Mouse (Mus musculus): ENCODE data around the gene H2afy. TPM values are rescaled to one million over a fixed set of nuclear protein-coding genes. Genes with fewer than 3 reads are reported as not detected.

H2afy gene
- polyA plus RNA-seq, 1 experiment from 2014 or later = 76.3 TPM

DNA sequence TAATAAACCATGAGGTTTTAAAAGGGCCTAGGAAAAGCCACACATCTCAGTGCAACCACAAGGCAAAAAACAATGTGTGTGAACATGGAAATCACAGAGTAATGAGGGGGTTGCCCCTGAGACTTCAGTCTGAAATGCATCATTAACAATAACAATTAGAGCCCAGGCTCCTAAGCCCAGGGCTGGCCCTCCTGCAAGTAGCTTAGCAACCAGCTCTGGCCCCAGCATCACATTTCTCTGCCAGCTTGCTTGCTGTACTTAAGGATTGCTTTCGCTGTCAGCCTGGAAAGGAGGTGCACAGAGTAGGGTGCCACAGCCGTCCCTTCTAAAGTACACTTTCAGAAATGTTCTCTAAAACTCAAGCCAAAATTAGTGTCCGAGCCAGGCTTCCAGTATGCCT is 42.5 kb downstream of the H2afy start:
- Histone ChIP-seq H3K4me3 (ENCODE audit: low read depth, low read length) (no peak overlapping the region), H3K4me2 (ENCODE audit: low read depth, low read length) (no peak overlapping the region), H3K36me3 (ENCODE audit: control insufficient read depth, insufficient read depth) (0 out of 2 replicates have a peak, but pooled peaks cover 4% of the 10 kb centered on the region), H3K9ac (ENCODE audit: low read depth, low read length) (no peak overlapping the region), H3K27me3 (ENCODE audit: control insufficient read depth, insufficient read depth, low read depth, low read length) (no peaks in the 10 kb centered on the region), H3K4me1 (ENCODE audit: control insufficient read depth, low read depth, low read length) (no peaks in the 10 kb centered on the region), H3K27ac (ENCODE audit: low read length) (no peak overlapping the region), H3K9me3 (replicated peaks; ENCODE audit: control insufficient read depth, low read length) (no peaks in the 10 kb centered on the region)
- WGBS (ENCODE audit: insufficient replicate concordance) = 81% methylated on average over 3 of the region's 3 CpGs
- ATAC-seq (ENCODE audit: low read depth) = no peak

DNA sequence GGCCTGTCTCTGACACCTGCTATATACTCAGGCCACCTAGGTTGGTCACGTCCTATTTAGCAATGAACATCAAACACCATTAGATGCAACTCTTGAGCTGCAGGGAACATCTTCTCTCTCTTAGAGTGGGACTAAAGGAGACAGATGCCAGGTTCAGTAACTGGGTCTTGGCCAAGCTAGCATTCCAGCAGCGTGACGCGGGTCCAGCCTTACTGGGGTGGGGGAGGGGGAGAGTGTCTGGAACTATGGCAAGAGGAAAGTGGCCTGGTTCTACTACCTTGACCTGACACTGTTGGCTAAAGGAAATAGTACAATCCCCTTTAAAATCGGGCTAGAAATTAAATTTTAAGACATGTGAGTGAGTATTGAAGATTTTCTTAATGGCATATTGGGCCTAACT is 43.6 kb downstream of the H2afy start:
- no peak overlapping the region for H3K4me2 ChIP-seq (ENCODE audit: low read depth, low read length)
- H3K36me3 ChIP-seq (ENCODE audit: control insufficient read depth, insufficient read depth) = peaks cover 8% of the 10 kb centered on the region
- H3K27ac ChIP-seq (ENCODE audit: low read length) = no peak overlapping the region
- H3K4me3 ChIP-seq (ENCODE audit: low read depth, low read length) = no peak overlapping the region
- H3K27me3 ChIP-seq (ENCODE audit: control insufficient read depth, insufficient read depth, low read depth, low read length) = no peaks in the 10 kb centered on the region
- WGBS (ENCODE audit: insufficient replicate concordance) = 77% methylated on average over 5 of the region's 5 CpGs
- H3K4me1 ChIP-seq (ENCODE audit: control insufficient read depth, low read depth, low read length) = no peaks in the 10 kb centered on the region
- no peak overlapping the region for H3K9ac ChIP-seq (ENCODE audit: low read depth, low read length)
- ATAC-seq (ENCODE audit: low read depth) = no peak
- no peaks in the 10 kb centered on the region for H3K9me3 ChIP-seq (replicated peaks; ENCODE audit: control insufficient read depth, low read length)

DNA sequence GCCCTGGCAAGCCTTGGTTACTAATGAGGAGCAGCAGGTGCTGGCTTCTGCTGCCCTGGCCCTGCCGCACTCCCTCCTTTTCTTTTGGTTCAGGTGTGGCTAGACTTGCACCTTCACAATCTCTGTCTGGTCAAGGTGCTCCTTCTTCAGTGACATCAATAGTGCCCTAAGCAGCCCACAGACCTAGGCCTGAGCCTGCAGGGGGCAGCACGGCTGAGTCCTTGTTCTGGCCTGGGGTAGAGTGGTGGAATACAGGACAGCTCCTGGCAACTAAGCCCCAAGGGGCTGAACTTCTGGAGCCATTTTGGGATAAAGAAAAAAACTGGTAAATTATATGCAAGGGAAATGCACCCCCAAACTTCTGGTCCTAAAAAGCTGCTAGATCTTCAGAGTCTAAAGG is 45.6 kb downstream of the H2afy start:
- H3K27me3 ChIP-seq (ENCODE audit: control insufficient read depth, insufficient read depth, low read depth, low read length) = no peaks in the 10 kb centered on the region
- H3K36me3 ChIP-seq (ENCODE audit: control insufficient read depth, insufficient read depth) = peaks cover 10% of the 10 kb centered on the region
- no peaks in the 10 kb centered on the region for H3K9me3 ChIP-seq (replicated peaks; ENCODE audit: control insufficient read depth, low read length)
- H3K4me2 ChIP-seq (ENCODE audit: low read depth, low read length) = no peak overlapping the region
- no peaks in the 10 kb centered on the region for H3K4me1 ChIP-seq (ENCODE audit: control insufficient read depth, low read depth, low read length)
- ATAC-seq (ENCODE audit: low read depth) = no peak
- no peak overlapping the region for H3K27ac ChIP-seq (ENCODE audit: low read length)
- H3K9ac ChIP-seq (ENCODE audit: low read depth, low read length) = no peak overlapping the region
- 67% methylated on average over 2 of the region's 2 CpGs for WGBS (ENCODE audit: insufficient replicate concordance)
- no peak overlapping the region for H3K4me3 ChIP-seq (ENCODE audit: low read depth, low read length)

DNA sequence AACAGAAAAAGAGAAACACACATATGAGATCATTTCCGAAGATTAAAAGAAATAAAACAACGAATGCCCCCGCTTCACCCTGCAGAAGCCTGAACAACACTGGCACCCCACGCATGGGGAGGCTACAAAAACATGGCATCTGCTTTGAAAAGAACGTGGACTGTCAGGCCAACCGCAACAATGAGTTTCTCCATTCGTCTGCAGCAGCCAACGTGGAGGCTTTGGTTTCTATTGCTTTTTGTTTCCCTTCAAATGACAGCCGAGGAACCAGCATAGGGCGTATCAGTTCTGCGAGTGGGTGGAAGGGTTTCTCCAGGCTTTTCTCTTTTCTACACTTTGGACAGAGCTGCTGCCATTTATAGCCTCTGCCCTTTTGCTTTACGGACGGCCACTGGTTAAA is 47.6 kb downstream of the H2afy start:
- no peak overlapping the region for H3K4me3 ChIP-seq (ENCODE audit: low read depth, low read length)
- H3K9me3 ChIP-seq (replicated peaks; ENCODE audit: control insufficient read depth, low read length) = no peaks in the 10 kb centered on the region
- WGBS (ENCODE audit: insufficient replicate concordance) = 79% methylated on average over 13 of the region's 13 CpGs
- H3K27ac ChIP-seq (ENCODE audit: low read length) = no peak overlapping the region
- ATAC-seq (ENCODE audit: low read depth) = no peak
- no peaks in the 10 kb centered on the region for H3K4me1 ChIP-seq (ENCODE audit: control insufficient read depth, low read depth, low read length)
- no peak overlapping the region for H3K9ac ChIP-seq (ENCODE audit: low read depth, low read length)
- no peaks in the 10 kb centered on the region for H3K27me3 ChIP-seq (ENCODE audit: control insufficient read depth, insufficient read depth, low read depth, low read length)
- peaks cover 12% of the 10 kb centered on the region for H3K36me3 ChIP-seq (ENCODE audit: control insufficient read depth, insufficient read depth)
- H3K4me2 ChIP-seq (ENCODE audit: low read depth, low read length) = no peak overlapping the region

DNA sequence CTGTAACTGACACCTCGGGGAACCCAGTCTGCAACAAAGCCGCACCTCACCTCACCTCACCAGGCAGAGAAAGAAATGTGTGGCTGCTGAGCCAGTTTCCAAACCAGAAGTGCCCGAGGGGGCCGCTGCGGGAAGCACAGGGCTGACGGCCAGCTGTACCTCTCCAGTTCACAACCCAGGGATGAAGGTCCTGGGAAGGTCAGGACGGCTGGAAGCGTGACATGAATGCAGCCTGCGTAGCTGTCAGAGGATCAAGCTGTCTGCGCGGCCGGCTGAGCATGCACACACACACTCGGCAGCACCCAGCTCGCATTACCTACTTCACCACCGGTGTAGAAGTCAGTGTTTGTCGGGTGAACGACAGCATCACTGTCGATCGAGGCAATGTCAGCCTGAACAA is 48.2 kb downstream of the H2afy start:
- Histone ChIP-seq H3K27ac (ENCODE audit: low read length) (no peak overlapping the region), H3K9me3 (replicated peaks; ENCODE audit: control insufficient read depth, low read length) (no peaks in the 10 kb centered on the region), H3K4me1 (ENCODE audit: control insufficient read depth, low read depth, low read length) (no peaks in the 10 kb centered on the region), H3K4me3 (ENCODE audit: low read depth, low read length) (no peak overlapping the region), H3K36me3 (ENCODE audit: control insufficient read depth, insufficient read depth) (peaks cover 10% of the 10 kb centered on the region), H3K27me3 (ENCODE audit: control insufficient read depth, insufficient read depth, low read depth, low read length) (no peaks in the 10 kb centered on the region), H3K9ac (ENCODE audit: low read depth, low read length) (no peak overlapping the region), H3K4me2 (ENCODE audit: low read depth, low read length) (no peak overlapping the region)
- no peak for ATAC-seq (ENCODE audit: low read depth)
- 88% methylated on average over 19 of the region's 19 CpGs for WGBS (ENCODE audit: insufficient replicate concordance)

DNA sequence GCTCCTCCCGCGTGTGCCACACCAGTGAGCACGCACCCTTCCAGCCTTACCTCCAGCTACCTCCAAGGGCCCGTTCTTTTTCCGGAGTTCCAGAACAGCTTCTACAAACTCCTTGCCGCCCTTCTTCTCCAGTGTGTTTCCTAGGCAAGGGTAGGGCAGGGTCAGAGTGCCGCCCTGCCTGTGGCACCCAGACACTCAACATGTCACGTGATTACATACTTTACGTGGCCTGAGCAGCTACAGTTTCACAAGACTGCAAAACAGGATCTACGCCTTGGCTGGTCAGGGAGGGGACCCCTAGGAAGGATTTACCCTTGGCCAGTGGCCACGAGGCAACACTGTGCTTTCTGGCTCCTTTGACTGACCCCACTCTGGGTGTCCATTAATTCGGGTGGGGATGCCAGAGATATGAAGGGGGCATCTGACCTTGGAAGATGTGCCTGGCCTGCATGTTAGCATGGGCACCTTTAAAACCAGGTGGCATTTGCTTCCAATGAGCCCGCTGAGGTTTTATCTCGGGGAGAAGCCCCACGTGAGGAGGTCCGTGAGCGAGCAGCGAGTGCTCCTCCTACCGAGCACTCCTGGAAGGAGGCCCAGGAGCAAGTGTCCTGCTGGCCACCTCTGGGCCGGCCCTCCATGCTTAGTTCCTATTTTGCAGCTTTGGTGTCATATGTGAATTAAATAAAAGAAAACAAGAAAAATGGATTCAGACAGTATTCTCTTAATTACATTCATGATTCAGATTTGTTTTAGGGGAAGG is 51.8 kb downstream of the H2afy start:
- Histone ChIP-seq H3K27me3 (ENCODE audit: control insufficient read depth, insufficient read depth, low read depth, low read length) (no peaks in the 10 kb centered on the region), H3K9me3 (replicated peaks; ENCODE audit: control insufficient read depth, low read length) (no peaks in the 10 kb centered on the region), H3K27ac (ENCODE audit: low read length) (no peak overlapping the region), H3K36me3 (ENCODE audit: control insufficient read depth, insufficient read depth) (peaks cover 21% of the 10 kb centered on the region), H3K4me1 (ENCODE audit: control insufficient read depth, low read depth, low read length) (no peaks in the 10 kb centered on the region), H3K4me2 (ENCODE audit: low read depth, low read length) (no peak overlapping the region), H3K9ac (ENCODE audit: low read depth, low read length) (no peak overlapping the region), H3K4me3 (ENCODE audit: low read depth, low read length) (no peak overlapping the region)
- no peak for ATAC-seq (ENCODE audit: low read depth)
- WGBS (ENCODE audit: insufficient replicate concordance) = 83% methylated on average over 20 of the region's 20 CpGs

DNA sequence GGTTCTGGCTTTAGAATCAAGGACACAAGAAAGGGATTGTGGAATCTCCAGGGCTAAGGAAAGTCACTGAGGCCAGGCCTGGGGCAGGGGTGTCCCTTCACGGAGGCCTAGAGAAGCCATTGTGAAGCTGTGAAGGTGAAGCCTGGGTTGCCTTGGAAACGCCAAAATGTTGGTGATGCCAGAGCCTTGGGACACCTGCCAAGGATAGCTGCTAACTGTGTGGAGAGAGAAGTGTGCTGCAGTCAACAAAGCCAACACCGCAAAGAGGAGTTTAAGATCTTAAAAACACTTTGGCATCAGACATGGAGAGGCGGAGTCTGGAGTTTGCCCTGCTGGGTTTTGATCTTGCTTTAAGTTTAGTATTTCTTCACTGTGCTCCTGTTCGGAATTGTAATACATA is 54.5 kb downstream of the H2afy start:
- H3K9ac ChIP-seq (ENCODE audit: low read depth, low read length) = no peak overlapping the region
- peaks cover 14% of the 10 kb centered on the region for H3K36me3 ChIP-seq (ENCODE audit: control insufficient read depth, insufficient read depth)
- H3K27me3 ChIP-seq (ENCODE audit: control insufficient read depth, insufficient read depth, low read depth, low read length) = no peaks in the 10 kb centered on the region
- no peaks in the 10 kb centered on the region for H3K4me1 ChIP-seq (ENCODE audit: control insufficient read depth, low read depth, low read length)
- H3K4me3 ChIP-seq (ENCODE audit: low read depth, low read length) = no peak overlapping the region
- WGBS (ENCODE audit: insufficient replicate concordance) = 79% methylated on average over 5 of the region's 5 CpGs
- H3K27ac ChIP-seq (ENCODE audit: low read length) = no peak overlapping the region
- H3K4me2 ChIP-seq (ENCODE audit: low read depth, low read length) = no peak overlapping the region
- no peak for ATAC-seq (ENCODE audit: low read depth)
- H3K9me3 ChIP-seq (replicated peaks; ENCODE audit: control insufficient read depth, low read length) = no peaks in the 10 kb centered on the region

DNA sequence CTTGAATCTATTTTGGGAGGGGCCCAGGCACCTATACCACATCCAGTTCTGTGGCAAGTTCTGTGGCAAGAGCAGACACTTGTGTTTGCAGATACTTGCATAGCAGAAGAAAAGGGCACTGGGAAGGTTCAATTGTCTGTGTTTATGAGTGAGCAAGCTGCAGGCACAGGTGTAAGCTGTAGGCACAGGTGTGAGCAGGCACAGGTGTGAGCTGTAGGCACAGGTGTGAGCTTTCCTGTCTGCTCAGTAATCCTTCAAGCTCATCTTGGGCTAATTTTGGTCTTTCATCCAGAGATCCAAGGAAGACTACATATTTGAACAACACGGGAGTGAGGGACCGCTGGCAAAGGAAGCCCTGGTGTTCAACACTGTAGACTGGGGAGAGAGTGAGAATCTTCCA is 56.5 kb downstream of the H2afy start:
- Histone ChIP-seq H3K4me3 (ENCODE audit: low read depth, low read length) (no peak overlapping the region), H3K9me3 (replicated peaks; ENCODE audit: control insufficient read depth, low read length) (no peaks in the 10 kb centered on the region), H3K4me1 (ENCODE audit: control insufficient read depth, low read depth, low read length) (no peaks in the 10 kb centered on the region), H3K4me2 (ENCODE audit: low read depth, low read length) (no peak overlapping the region), H3K9ac (ENCODE audit: low read depth, low read length) (no peak overlapping the region), H3K27me3 (ENCODE audit: control insufficient read depth, insufficient read depth, low read depth, low read length) (no peaks in the 10 kb centered on the region), H3K27ac (ENCODE audit: low read length) (no peak overlapping the region), H3K36me3 (ENCODE audit: control insufficient read depth, insufficient read depth) (peaks cover 18% of the 10 kb centered on the region)
- ATAC-seq (ENCODE audit: low read depth) = no peak
- WGBS (ENCODE audit: insufficient replicate concordance) = 82% methylated on average over 2 of the region's 2 CpGs

DNA sequence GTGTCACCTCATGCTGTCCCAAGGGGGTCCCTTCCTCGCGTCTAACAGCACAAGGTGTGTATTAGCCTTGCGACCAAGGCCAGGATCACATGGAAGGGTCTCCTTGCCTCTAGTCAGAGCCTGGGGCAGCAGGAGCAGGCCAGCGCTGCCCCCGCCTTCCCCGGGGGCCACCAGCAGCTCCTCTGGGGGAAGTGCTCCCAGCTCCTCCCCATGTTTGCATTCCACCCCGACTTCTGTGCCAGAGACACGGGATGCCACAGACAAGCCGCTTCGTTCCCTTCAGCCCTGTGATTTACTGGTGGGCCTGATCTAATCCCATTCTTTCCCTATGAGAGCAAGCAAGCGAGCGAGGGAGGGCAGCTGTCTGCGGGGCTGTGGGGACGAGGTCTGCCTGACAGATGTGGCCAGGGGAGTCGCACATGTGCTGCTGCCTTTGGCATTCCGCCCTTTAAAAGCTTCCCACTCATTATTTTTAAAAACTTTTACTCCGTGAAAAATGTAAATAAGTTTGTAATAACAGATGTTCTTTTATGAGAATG is 57.4 kb downstream of the H2afy start:
- Histone ChIP-seq H3K36me3 (ENCODE audit: control insufficient read depth, insufficient read depth) (peaks cover 18% of the 10 kb centered on the region), H3K9ac (ENCODE audit: low read depth, low read length) (no peak overlapping the region), H3K4me1 (ENCODE audit: control insufficient read depth, low read depth, low read length) (no peaks in the 10 kb centered on the region), H3K4me2 (ENCODE audit: low read depth, low read length) (no peak overlapping the region), H3K4me3 (ENCODE audit: low read depth, low read length) (no peak overlapping the region), H3K27me3 (ENCODE audit: control insufficient read depth, insufficient read depth, low read depth, low read length) (no peaks in the 10 kb centered on the region), H3K27ac (ENCODE audit: low read length) (no peak overlapping the region), H3K9me3 (replicated peaks; ENCODE audit: control insufficient read depth, low read length) (no peaks in the 10 kb centered on the region)
- no peak for ATAC-seq (ENCODE audit: low read depth)
- 78% methylated on average over 17 of the region's 17 CpGs for WGBS (ENCODE audit: insufficient replicate concordance)

Data from liver, embryonic 16.5 days (tissue).